Mouse (Mus musculus) erythroblast, embryonic 14.5 days (primary cell): Measurements from ENCODE around the gene Rgs2.

Experiments
- GATA1 ChIP-seq: IDR thresholded peaks from 2 replicates; pipeline ENCODE4 v1.6.1; 2012; ENCODE audit warnings: low read length, inconsistent platforms, mixed read lengths
- TAL1 ChIP-seq: IDR thresholded peaks from 3 replicates; pipeline ENCODE4 v1.6.1; 2012; ENCODE audit warnings: low read length, inconsistent platforms, mixed read lengths

DNA sequence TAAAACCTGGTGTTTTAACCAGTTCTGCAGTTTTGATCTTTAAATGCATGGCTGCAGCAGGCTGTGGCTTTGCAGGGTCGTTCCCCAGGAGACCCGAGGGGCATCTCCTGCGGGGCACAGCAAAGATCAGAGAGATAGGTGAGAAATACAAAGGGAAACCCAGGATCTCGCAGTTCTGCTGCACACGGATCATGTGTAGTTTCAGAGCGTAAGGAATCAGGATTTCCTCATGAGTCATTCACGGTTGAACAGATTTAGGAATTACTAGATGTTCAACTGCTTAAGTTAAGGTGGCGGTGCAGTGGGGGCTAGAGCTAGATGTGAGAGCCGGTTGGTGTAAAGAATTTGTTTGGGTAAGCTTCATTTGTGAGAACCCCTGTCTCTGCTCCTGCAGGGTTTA is 780 bp upstream of the Rgs2 start:
- TF ChIP-seq TAL1 (no peak), GATA1 (no peak)
